Mouse (Mus musculus) right cerebral cortex, postnatal 25 days (tissue): ENCODE results near the gene Rpl26.
A peak's percentile ranks its signal among the peaks of the same experiment; 100 is the strongest.
"Not testable (repeated sequence)": the region's sequence is repeated elsewhere in the genome, so short reads cannot be mapped to it uniquely, and the experiment has no call there.

Experiments
- DNase-seq: peaks from one replicate; pipeline ENCODE4 v3.0.0; 2022

Gene Rpl26

GRCm38 (mm10) chr11:68924749-68925148 lies 23.4 kb downstream of the Rpl26 start:
- DNase-seq: no peak

GRCm38 (mm10) chr11:68926981-68927380 lies 25.6 kb downstream of the Rpl26 start, which contains the start of gene Odf4:
Odf4 (minus strand) TSS chr11:68927081.
- no peak for DNase-seq

- DNase-seq: no peak
These were observed 28.6 kb downstream of the Rpl26 start for GRCm38 (mm10) chr11:68929947-68930346.

- no peak for DNase-seq
These were observed 32.6 kb downstream of the Rpl26 start for GRCm38 (mm10) chr11:68933885-68934507.

- not testable (repeated sequence) for DNase-seq
These were observed 35.6 kb downstream of the Rpl26 start for GRCm38 (mm10) chr11:68936951-68937350.

- DNase-seq: peak; percentile 86
These were observed 38.3 kb downstream of the Rpl26 start for GRCm38 (mm10) chr11:68939451-68940304.

GRCm38 (mm10) chr11:68940516-68940915 lies 39.1 kb downstream of the Rpl26 start:
- DNase-seq: no peak

- no peak for DNase-seq
These were observed 41.3 kb downstream of the Rpl26 start for GRCm38 (mm10) chr11:68942731-68943130.

- no peak for DNase-seq
These were observed 43.9 kb downstream of the Rpl26 start for GRCm38 (mm10) chr11:68945245-68945644.

GRCm38 (mm10) chr11:68946001-68946400 lies 44.6 kb downstream of the Rpl26 start:
- DNase-seq: no peak

GRCm38 (mm10) chr11:68946806-68947440 lies 45.5 kb downstream of the Rpl26 start:
- peak; percentile 58 for DNase-seq

- DNase-seq: peak; percentile 51
These were observed 46.2 kb downstream of the Rpl26 start for GRCm38 (mm10) chr11:68947542-68947993.

GRCm38 (mm10) chr11:68953903-68954302 lies 52.5 kb downstream of the Rpl26 start:
- no peak for DNase-seq

- DNase-seq: no peak
These were observed 53.0 kb downstream of the Rpl26 start for GRCm38 (mm10) chr11:68954408-68954807.

GRCm38 (mm10) chr11:68955473-68955872 lies 54.1 kb downstream of the Rpl26 start:
- DNase-seq: no peak

GRCm38 (mm10) chr11:68956107-68956506 lies 54.7 kb downstream of the Rpl26 start:
- no peak for DNase-seq
